Mouse (Mus musculus) lung, postnatal 25 days (tissue): Measurements from ENCODE around the gene Sept10.

Source experiments
- DNase-seq: peaks from one replicate; pipeline ENCODE4 v3.0.0; 2022; ENCODE audit warnings: low spot score

Sept10 gene

DNA sequence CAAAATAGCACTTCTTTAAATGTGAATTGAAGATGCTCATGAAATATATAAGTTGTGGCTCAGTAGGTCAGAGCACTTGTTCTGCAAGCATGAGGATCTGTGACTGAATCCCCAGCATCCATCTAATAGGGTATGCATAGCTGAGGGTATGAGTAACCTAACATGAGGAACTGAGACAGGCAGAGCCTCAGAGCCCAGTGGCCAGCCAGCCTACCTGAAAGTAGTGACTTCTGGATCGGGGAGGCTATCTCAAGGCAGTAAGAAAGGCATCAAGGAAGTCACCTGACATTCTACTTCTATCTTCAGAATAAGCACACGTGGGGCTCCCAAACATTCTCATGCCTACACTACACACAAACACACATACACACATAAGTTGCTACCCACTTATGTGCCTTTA is 3.5 kb upstream of the Sept10 start:
- DNase-seq: no peak

GRCm38 (mm10) chr10:59223890-59224289 is 2.2 kb upstream of the Sept10 start:
- no peak for DNase-seq

GRCm38 (mm10) chr10:59223301-59223700 is 1.7 kb upstream of the Sept10 start:
- no peak for DNase-seq

DNA sequence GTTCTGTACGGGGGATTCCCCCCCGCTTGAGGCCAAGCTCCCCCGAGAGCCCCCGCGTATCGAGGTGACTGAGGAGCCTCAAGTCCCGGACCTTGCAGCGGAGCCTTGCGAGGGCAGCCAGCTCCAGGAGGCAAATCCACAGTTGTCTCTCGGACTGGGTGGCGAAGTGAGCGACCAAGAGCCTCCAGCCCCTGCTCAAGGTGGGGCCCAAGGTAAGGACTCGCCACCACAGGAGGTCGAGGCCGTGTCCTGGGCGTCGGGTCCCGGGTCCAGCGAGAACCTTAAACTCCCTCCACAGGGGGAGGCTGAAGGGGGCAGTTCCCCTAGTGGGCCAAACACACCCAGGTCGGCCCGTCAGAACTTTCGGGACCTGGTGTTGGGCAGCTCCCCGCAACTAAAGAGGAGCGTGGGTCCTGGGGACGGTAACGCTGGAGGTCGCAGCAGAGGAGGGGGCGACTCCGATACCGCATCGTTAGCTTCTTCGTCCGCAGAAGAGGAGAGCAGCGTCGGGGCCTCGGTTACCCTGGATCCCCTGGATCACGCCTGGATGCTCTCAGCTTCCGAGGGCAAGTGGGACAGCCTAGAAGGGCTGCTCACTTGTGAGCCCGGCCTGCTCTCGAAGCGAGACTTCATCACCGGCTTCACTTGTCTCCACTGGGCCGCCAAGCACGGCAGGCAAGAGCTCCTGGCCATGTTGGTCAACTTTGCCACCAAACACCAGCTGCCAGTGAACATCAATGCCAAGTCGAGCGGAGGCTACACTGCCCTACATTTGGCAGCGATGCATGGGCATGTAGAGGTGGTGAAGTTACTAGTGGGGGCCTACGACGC is 839 bp upstream of the Sept10 start:
- peak; percentile 18 for DNase-seq

DNA sequence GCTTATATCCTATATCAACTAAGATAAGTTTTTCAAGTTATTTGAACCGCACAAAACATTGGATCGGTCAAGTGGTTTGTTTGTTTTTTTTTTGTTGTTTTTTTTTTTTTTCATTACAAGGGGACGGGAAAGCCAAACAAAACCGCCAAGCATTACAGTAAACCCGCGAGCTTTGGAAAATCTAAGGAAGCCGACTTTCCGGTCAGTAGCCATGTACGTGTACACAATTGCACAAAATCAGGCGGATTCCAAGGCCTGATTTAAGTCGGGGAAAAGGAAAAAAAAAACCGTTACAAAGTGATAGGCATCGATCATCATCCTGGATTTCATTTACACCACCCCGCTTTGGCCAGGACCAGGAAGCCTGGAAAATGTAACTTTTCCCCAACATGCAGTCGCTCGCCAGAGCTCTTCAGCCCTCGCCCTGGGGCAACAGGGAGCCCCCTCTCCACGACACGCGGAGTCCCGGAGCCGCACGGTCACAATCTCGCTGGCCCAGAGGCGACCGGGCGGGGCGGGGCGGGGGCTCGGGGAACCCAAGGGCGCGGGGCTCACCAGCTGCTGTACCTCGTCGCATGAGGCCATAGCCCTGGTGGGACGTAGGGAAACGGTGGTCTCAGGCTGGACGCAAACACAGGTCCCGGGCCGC is 699 bp downstream of the Sept10 start:
- DNase-seq: no peak

- no peak for DNase-seq
Measured at GRCm38 (mm10) chr10:59200011-59200410, 21.6 kb downstream of the Sept10 start.

GRCm38 (mm10) chr10:59196763-59197162 is 24.9 kb downstream of the Sept10 start:
- no peak for DNase-seq

GRCm38 (mm10) chr10:59194891-59195290 is 26.8 kb downstream of the Sept10 start:
- DNase-seq: no peak

GRCm38 (mm10) chr10:59182306-59182705 is 39.3 kb downstream of the Sept10 start:
- DNase-seq: no peak

GRCm38 (mm10) chr10:59179620-59180019 is 42.0 kb downstream of the Sept10 start:
- DNase-seq: no peak

GRCm38 (mm10) chr10:59172539-59172938 is 49.1 kb downstream of the Sept10 start:
- DNase-seq: no peak

- no peak for DNase-seq
Measured at GRCm38 (mm10) chr10:59171042-59171441, 50.6 kb downstream of the Sept10 start.

GRCm38 (mm10) chr10:59166104-59166944 is 55.3 kb downstream of the Sept10 start:
- peak; percentile 60 for DNase-seq

- DNase-seq: no peak
Measured at GRCm38 (mm10) chr10:59162185-59162897, 59.3 kb downstream of the Sept10 start.

DNA sequence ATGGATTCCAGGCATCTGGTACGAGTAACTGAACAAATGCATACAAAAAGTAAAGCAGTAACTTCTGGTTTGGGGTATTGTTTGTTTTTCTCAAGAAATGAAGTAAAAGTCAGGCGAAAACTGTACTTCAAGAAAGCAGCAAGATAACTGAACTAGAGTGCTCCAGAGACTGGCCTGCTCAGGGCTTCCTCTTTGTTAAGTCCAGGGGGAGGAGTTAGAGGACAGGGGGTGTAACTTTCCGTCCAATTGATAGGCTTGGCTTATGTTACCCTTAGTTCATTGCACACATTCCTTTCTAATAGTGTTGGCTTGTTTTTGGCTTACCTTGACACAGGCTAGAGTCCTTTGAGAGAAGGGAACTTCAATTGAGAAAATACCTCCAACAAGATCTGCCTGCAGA is 63.0 kb downstream of the Sept10 start:
- DNase-seq: no peak

GRCm38 (mm10) chr10:59152544-59153081 is 69.0 kb downstream of the Sept10 start:
- DNase-seq: peak; percentile 7

GRCm38 (mm10) chr10:59150938-59151657 is 70.5 kb downstream of the Sept10 start:
- no peak for DNase-seq

DNA sequence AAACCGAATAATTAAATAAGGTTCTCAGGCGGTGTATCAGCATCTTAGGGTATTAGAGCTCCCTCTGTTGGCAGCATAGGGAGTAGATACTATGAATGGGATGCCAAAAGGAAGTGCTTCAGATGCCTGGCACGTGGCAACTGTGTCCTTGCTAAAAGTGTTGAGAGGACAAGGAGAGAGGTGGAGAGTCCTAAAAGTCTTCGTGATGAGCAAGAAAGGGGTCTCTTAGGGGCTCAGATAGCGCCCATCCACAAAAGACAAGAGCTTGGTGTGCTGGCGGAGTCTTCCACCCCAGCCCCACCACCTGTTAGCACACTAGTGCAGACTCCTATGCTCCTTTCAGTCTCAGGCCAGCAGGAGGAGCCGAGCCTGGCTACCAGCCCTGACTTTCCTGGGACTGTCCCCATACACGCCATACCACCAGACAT is 71.7 kb downstream of the Sept10 start:
- peak; percentile 66 for DNase-seq

DNA sequence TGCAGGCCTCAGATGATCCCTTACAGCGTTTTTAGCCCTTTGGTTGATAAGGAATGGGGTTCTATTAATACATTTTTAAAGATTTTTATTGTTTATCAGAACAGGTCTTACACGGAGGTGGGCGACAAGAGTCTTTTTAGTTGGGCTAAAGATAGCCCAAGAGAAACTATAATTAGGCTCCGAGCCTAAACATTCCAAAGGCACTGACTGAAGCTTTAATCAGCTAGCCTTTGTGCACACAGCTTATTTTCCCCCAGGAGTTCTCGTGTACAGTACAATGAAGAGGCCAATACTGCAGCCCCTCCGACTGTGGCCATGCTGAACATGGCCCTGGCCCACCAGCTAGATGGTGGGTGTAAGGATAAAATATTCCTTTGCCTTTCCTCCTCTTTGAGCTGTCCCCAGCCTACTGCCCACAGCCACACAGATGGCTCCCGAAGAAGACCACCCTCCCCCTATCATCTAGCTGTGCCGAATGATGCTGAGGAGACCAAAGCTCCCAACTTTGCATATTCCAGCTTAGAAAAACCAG is 88.1 kb downstream of the Sept10 start:
- DNase-seq: no peak

- peak; percentile 59 for DNase-seq
Measured at GRCm38 (mm10) chr10:59131926-59132628, 89.6 kb downstream of the Sept10 start.
